Mouse (Mus musculus) splenic B cell, adult 2 months (primary cell): ENCODE results near the gene Ank2.

Experiments
- DNase-seq: peaks from one replicate; pipeline ENCODE4 v3.0.0-alpha.2; 2011; ENCODE audit warnings: low read depth, low spot score
- H3K27me3 ChIP-seq: 2 replicates; pipeline ENCODE4 v1.6.1; 2012; ENCODE audit warnings: mild to moderate bottlenecking, low read length, moderate library complexity, mixed read lengths; ENCODE audit not compliant: control insufficient read depth, poor library complexity, insufficient read depth, severe bottlenecking
- H3K36me3 ChIP-seq: 2 replicates; pipeline ENCODE4 v1.6.1; 2012; ENCODE audit warnings: mild to moderate bottlenecking, low read length, moderate library complexity, mixed read lengths; ENCODE audit not compliant: control insufficient read depth, poor library complexity, insufficient read depth, severe bottlenecking

Ank2 gene

GRCm38 (mm10) chr3:127256681-127257080 lies 242.5 kb downstream of the Ank2 start:
- H3K36me3 ChIP-seq = no peaks in the 10 kb centered on the region
- no peaks in the 10 kb centered on the region for H3K27me3 ChIP-seq
- DNase-seq = no peak

- Histone ChIP-seq H3K36me3 (no peaks in the 10 kb centered on the region), H3K27me3 (no peaks in the 10 kb centered on the region)
- DNase-seq = no peak
Observed at GRCm38 (mm10) chr3:127250930-127251329, 248.2 kb downstream of the Ank2 start.

GRCm38 (mm10) chr3:127248611-127249010 lies 250.5 kb downstream of the Ank2 start:
- Histone ChIP-seq H3K36me3 (no peaks in the 10 kb centered on the region), H3K27me3 (no peaks in the 10 kb centered on the region)
- no peak for DNase-seq

- H3K27me3 ChIP-seq = no peaks in the 10 kb centered on the region
- no peak for DNase-seq
- H3K36me3 ChIP-seq = no peaks in the 10 kb centered on the region
Observed at GRCm38 (mm10) chr3:127246989-127247708, 252.0 kb downstream of the Ank2 start.

GRCm38 (mm10) chr3:127243928-127244642 lies 255.1 kb downstream of the Ank2 start:
- Histone ChIP-seq H3K36me3 (no peaks in the 10 kb centered on the region), H3K27me3 (no peaks in the 10 kb centered on the region)
- no peak for DNase-seq

- DNase-seq = no peak
- H3K27me3 ChIP-seq = no peaks in the 10 kb centered on the region
- H3K36me3 ChIP-seq = no peaks in the 10 kb centered on the region
Observed at GRCm38 (mm10) chr3:127242234-127242810, 256.8 kb downstream of the Ank2 start.

- H3K36me3 ChIP-seq = no peaks in the 10 kb centered on the region
- DNase-seq = no peak
- no peaks in the 10 kb centered on the region for H3K27me3 ChIP-seq
Observed at GRCm38 (mm10) chr3:127235271-127235670, 263.9 kb downstream of the Ank2 start.

GRCm38 (mm10) chr3:127225799-127226730 lies 273.1 kb downstream of the Ank2 start:
- Histone ChIP-seq H3K36me3 (no peaks in the 10 kb centered on the region), H3K27me3 (no peaks in the 10 kb centered on the region; the same call in 1 of the 2 replicates)
- DNase-seq = no peak

- Histone ChIP-seq H3K36me3 (no peaks in the 10 kb centered on the region), H3K27me3 (no peaks in the 10 kb centered on the region; the same call in 1 of the 2 replicates)
- no peak for DNase-seq
Observed at GRCm38 (mm10) chr3:127225167-127225798, 273.9 kb downstream of the Ank2 start.

GRCm38 (mm10) chr3:127224315-127225166 lies 274.6 kb downstream of the Ank2 start:
- no peaks in the 10 kb centered on the region for H3K36me3 ChIP-seq
- H3K27me3 ChIP-seq = no peaks in the 10 kb centered on the region; the same call in 1 of the 2 replicates
- DNase-seq = no peak

GRCm38 (mm10) chr3:127222086-127222485 lies 277.1 kb downstream of the Ank2 start:
- Histone ChIP-seq H3K27me3 (no peaks in the 10 kb centered on the region; the same call in 1 of the 2 replicates), H3K36me3 (no peaks in the 10 kb centered on the region)
- DNase-seq = no peak

- DNase-seq = no peak
- H3K36me3 ChIP-seq = no peaks in the 10 kb centered on the region
- no peaks in the 10 kb centered on the region; the same call in 1 of the 2 replicates for H3K27me3 ChIP-seq
Observed at GRCm38 (mm10) chr3:127220859-127221258, 278.3 kb downstream of the Ank2 start.

- H3K27me3 ChIP-seq = no peaks in the 10 kb centered on the region
- no peaks in the 10 kb centered on the region for H3K36me3 ChIP-seq
- DNase-seq = no peak
Observed at GRCm38 (mm10) chr3:127213534-127213933, 285.6 kb downstream of the Ank2 start.
